ENCODE assay signal across 18 mouse cellular contexts in genomic region chr8:127860891-127861290, GRCm38 (mm10).
DNase-seq lines count a peak whose midpoint lies in the region; ATAC-seq and TF ChIP-seq lines count a peak whose summit lies in the region.
"Had no signal": no experiment of that assay in that cellular context is flagged by ENCODE, and none has a peak within 500 bp of the region (broad histone marks: within the 10 kb centered on the region; RNA-seq: fewer than 3 reads in every experiment).

No protein-coding gene starts in this region.

- no peak overlapping the region for H3K4me3 ChIP-seq in CH12.LX (replicated peaks in 1 of 3; ENCODE audit: low read depth in 2 of 3, low read length in 2 of 3, poor library complexity in 1 of 3)
- no peak overlapping the region for H3K4me3 ChIP-seq in forebrain, embryonic 14.5 days (ENCODE audit: low read depth, low read length)
- H3K4me3 ChIP-seq in limb, embryonic 10.5 days, result no peak overlapping the region
- H3K4me3 ChIP-seq: embryonic facial prominence, embryonic 13.5 days; forebrain, embryonic 10.5 days; liver, embryonic 13.5 days; neural tube, embryonic 12.5 days had no signal

- H3K4me2 ChIP-seq in CH12.LX (ENCODE audit: insufficient read depth, low read depth, poor library complexity, severe bottlenecking), result no peak overlapping the region
- H3K4me2 ChIP-seq in forebrain, embryonic 14.5 days (ENCODE audit: low read length), result no peak overlapping the region
- H3K4me2 ChIP-seq: embryonic facial prominence, embryonic 13.5 days; liver, embryonic 13.5 days; neural tube, embryonic 12.5 days had no signal

- peaks cover 8% of the 10 kb centered on the region for H3K9me3 ChIP-seq in CH12.LX (replicated peaks; ENCODE audit: low read length)
- no peaks in the 10 kb centered on the region for H3K9me3 ChIP-seq in forebrain, embryonic 14.5 days (replicated peaks; ENCODE audit: control insufficient read depth, low read length)
- no peaks in the 10 kb centered on the region for H3K9me3 ChIP-seq in limb, embryonic 10.5 days (replicated peaks)
- H3K9me3 ChIP-seq: embryonic facial prominence, embryonic 13.5 days; forebrain, embryonic 10.5 days; liver, embryonic 13.5 days; neural tube, embryonic 12.5 days had no signal

- TF ChIP-seq POLR2A in CH12.LX (IDR thresholded peaks at IDR 0.05; ENCODE audit: low read depth, low read length), result no peak

- TF ChIP-seq RAD21 in CH12.LX (IDR thresholded peaks at IDR 0.05; ENCODE audit: low read depth, low read length), result no peak; the same call in 1 of the 2 replicates

- H3K27me3 ChIP-seq in CH12.LX (replicated peaks), result no peaks in the 10 kb centered on the region
- no peaks in the 10 kb centered on the region for H3K27me3 ChIP-seq in forebrain, embryonic 14.5 days (replicated peaks; ENCODE audit: control insufficient read depth, insufficient read depth, low read length)
- no peaks in the 10 kb centered on the region for H3K27me3 ChIP-seq in limb, embryonic 10.5 days (ENCODE audit: low read depth, poor library complexity, severe bottlenecking)
- H3K27me3 ChIP-seq: embryonic facial prominence, embryonic 13.5 days; liver, embryonic 13.5 days; neural tube, embryonic 12.5 days had no signal

- WGBS in forebrain, embryonic 14.5 days, result 58% methylated on average over 3 of the region's 3 CpGs
- WGBS in limb, embryonic 10.5 days, result 75% methylated on average over 3 of the region's 3 CpGs

- in situ Hi-C loops in CH12.LX (cut with MboI; ENCODE audit: low pct_ligation_motif_present, low pct_unique_long_range_greater_than_20kb, low sequenced_read_pairs), result no loop called here

- TF ChIP-seq CTCF in CH12.LX (conservative IDR thresholded peaks at IDR 0.05 in 1 of 2, IDR thresholded peaks at IDR 0.05 in 1 of 2; ENCODE audit: low read depth in 2 of 2, low read length in 2 of 2), result no peak

- DNase-seq in heart, adult 11 months, result peak; percentile 91
- DNase-seq in heart, postnatal 25 days (ENCODE audit: low spot score), result no peak
- DNase-seq in left cerebral cortex, postnatal 4 days, result peak; percentile 36
- no peak for DNase-seq in left cerebral cortex, adult 9 months (ENCODE audit: low spot score in 2 of 2)
- DNase-seq in CH12.LX (ENCODE audit: extremely low read depth), result peak; percentile 91
- DNase-seq in lung, postnatal 36 days, result peak; percentile 30
- no peak for DNase-seq in forebrain, embryonic 14.5 days (ENCODE audit: low spot score)
- no peak for DNase-seq in limb, embryonic 10.5 days (ENCODE audit: low spot score)
- DNase-seq: adrenal gland, postnatal 10 days; heart, postnatal 14 days; liver, embryonic 13.5 days; thymus, adult 18-20 months had no signal

- H3K27ac ChIP-seq in CH12.LX (ENCODE audit: insufficient read depth, low read depth), result no peak overlapping the region
- H3K27ac ChIP-seq in forebrain, embryonic 14.5 days (ENCODE audit: low read depth, low read length), result no peak overlapping the region
- no peak overlapping the region for H3K27ac ChIP-seq in limb, embryonic 10.5 days
- H3K27ac ChIP-seq: embryonic facial prominence, embryonic 13.5 days; forebrain, embryonic 10.5 days; liver, embryonic 13.5 days; neural tube, embryonic 12.5 days had no signal

- no peak for ATAC-seq in forebrain, embryonic 14.5 days
- ATAC-seq: hindbrain, embryonic 16.5 days; midbrain, embryonic 16.5 days had no signal

- dilution Hi-C loops in CH12.LX (cut with MboI; ENCODE audit: extremely low pct_ligation_motif_present, extremely low pct_unique_long_range_greater_than_20kb, low sequenced_read_pairs), result no loop called here

- H3K79me2 ChIP-seq in CH12.LX (replicated peaks; ENCODE audit: control insufficient read depth, extremely low read depth, insufficient read depth, poor library complexity, severe bottlenecking), result no peaks in the 10 kb centered on the region

- intact Hi-C loops in heart, postnatal 25 days (cut with DNase I), result no loop called here
- intact Hi-C loops in left cerebral cortex, postnatal 4 days (cut with DNase I), result no loop called here

- peak; percentile 63 for TF ChIP-seq EP300 in CH12.LX (IDR thresholded peaks at IDR 0.05; ENCODE audit: low read length)

- H3K36me3 ChIP-seq in CH12.LX (replicated peaks in 1 of 2; ENCODE audit: control insufficient read depth in 1 of 2, insufficient read depth in 1 of 2, low read length in 1 of 2), result no peaks in the 10 kb centered on the region
- no peaks in the 10 kb centered on the region for H3K36me3 ChIP-seq in forebrain, embryonic 14.5 days (ENCODE audit: control insufficient read depth, insufficient read depth, low read length)
- H3K36me3 ChIP-seq in limb, embryonic 10.5 days, result no peaks in the 10 kb centered on the region
- H3K36me3 ChIP-seq: embryonic facial prominence, embryonic 13.5 days; forebrain, embryonic 10.5 days; G1E; liver, embryonic 13.5 days; neural tube, embryonic 12.5 days had no signal

- no peak overlapping the region for H3K9ac ChIP-seq in CH12.LX (ENCODE audit: insufficient read depth, low read depth)
- H3K9ac ChIP-seq in forebrain, embryonic 14.5 days (ENCODE audit: low read length), result no peak overlapping the region
- H3K9ac ChIP-seq: embryonic facial prominence, embryonic 13.5 days; liver, embryonic 13.5 days; neural tube, embryonic 12.5 days had no signal

- peaks cover 3 to 17% of the 10 kb centered on the region in 2 experiments; a peak in 3 of 4 replicates for H3K4me1 ChIP-seq in CH12.LX (ENCODE audit: control insufficient read depth in 1 of 2, insufficient read depth in 2 of 2)
- H3K4me1 ChIP-seq in forebrain, embryonic 14.5 days (ENCODE audit: control insufficient read depth, insufficient read depth, low read length), result no peaks in the 10 kb centered on the region
- H3K4me1 ChIP-seq in limb, embryonic 10.5 days, result no peaks in the 10 kb centered on the region
- H3K4me1 ChIP-seq: liver, embryonic 13.5 days; neural tube, embryonic 12.5 days had no signal

TF ChIP-seq in CH12.LX, 34 proteins besides CTCF, POLR2A, EP300 and RAD21:
- TF ChIP-seq TBP (conservative IDR thresholded peaks at IDR 0.05; ENCODE audit: low read depth, low read length) (peak; percentile 62; the same call in 1 of the 2 replicates), MAFK (IDR thresholded peaks at IDR 0.05; ENCODE audit: insufficient replicate concordance, low read length) (peak; percentile 88), IRF4 (IDR thresholded peaks at IDR 0.05; ENCODE audit: low read depth, low read length) (0 out of 2 replicates have a peak, but pooled peaks have one; percentile 51), KAT2A (IDR thresholded peaks at IDR 0.05; ENCODE audit: insufficient replicate concordance, low read length) (0 out of 2 replicates have a peak, but pooled peaks have one; percentile 36), ZC3H11A (IDR thresholded peaks at IDR 0.05; ENCODE audit: low read depth, low read length) (no peak)

Comparison
In these comparisons a context has a peak if more than half of its experiments do, and no peak if none do; other contexts are left out.
1. DNase-seq: peak in heart, adult 11 months (single experiment), left cerebral cortex, postnatal 4 days (single experiment), CH12.LX (single experiment) and lung, postnatal 36 days (single experiment); none in heart, postnatal 25 days (single experiment), left cerebral cortex, adult 9 months (0 of 2), forebrain, embryonic 14.5 days (single experiment) and limb, embryonic 10.5 days (single experiment).